Mouse (Mus musculus): ENCODE results near the gene Pemt.

- TF ChIP-seq GATA1 (IDR thresholded peaks at IDR 0.05; ENCODE audit: low read length) (no peak), TAL1 (IDR thresholded peaks at IDR 0.05; ENCODE audit: low read length) (no peak)
Observed at GRCm38 (mm10) chr11:60056520-60056919, 10.2 kb upstream of the Pemt start.
